Mouse (Mus musculus) gastrocnemius, postnatal 36 days (tissue): ENCODE data around the gene Pla2g4b. TPM values are rescaled to one million over a fixed set of nuclear protein-coding genes. Genes with fewer than 3 reads are reported as not detected.

Experiments
- DNase-seq, 2 experiments: peaks; one replicate each; pipeline ENCODE4 v3.0.0; 2022
- intact Hi-C: fragments of 180-260 bp; cut with DNase I; formaldehyde crosslinking; loops from one replicate; pipeline ENCODE4 v1.15.1; 2025
- total RNA-seq, 2 experiments: library from RNA; stranded (reverse); gene quantifications; 2 replicates each; pipeline ENCODE4 v1.2.3; 2021

The Pla2g4b gene
- total RNA-seq, 2 experiments from 2014 or later = 1.9 to 2.4 TPM

DNA sequence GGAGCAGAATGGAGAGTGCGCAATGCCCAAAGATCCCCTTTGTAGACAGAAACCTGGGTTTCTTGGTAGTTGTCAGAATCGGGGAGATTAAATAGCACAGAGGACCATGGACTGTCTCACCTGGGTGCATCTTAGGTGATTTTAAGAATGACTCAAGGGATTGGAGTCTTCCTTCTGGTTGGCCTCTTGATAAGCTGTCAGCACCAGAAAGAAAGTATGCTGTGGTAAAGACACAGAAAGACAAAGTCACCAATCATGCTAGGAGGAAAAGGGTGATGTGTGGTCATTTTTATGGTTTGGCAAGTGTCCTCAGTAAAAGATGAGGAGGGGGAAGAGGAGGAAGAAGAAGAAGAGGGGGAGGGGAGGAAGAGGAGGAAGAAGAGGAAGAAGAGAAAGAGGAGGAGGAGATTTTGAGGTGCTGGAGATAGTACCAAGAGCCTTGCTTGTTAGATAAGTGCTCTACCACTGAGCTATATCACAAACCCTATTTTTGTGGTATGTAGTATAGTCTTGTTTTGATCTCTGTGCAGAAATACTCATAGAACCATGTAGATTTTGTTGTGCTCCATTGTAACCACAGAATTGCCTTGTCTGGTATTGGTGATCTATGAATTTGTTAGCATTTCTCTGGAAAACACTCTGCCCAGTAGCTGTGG, 19.3 kb upstream of the Pla2g4b start:
- intact Hi-C loops = no loop called here
- no peak for DNase-seq

DNA sequence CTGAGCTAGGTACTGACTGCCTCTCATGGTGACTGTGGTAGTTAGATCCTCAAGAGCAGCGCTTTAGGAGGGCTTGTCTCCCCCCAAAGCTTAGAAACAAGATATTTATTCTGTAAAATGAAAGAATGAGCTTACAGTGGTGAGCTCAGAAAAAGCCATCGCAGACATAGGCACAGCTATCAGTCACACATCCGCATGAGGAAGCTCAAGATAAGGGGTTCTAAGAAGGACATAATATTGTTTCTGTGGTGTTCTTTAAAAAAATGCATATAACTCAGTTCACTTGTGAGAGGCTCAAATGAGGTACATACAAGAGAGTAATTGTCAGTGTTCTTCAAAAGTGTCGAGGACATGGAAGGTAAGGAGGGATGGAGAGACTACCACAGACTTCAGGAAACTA, 17.3 kb upstream of the Pla2g4b start:
- intact Hi-C loops = no loop called here
- no peak for DNase-seq

DNA sequence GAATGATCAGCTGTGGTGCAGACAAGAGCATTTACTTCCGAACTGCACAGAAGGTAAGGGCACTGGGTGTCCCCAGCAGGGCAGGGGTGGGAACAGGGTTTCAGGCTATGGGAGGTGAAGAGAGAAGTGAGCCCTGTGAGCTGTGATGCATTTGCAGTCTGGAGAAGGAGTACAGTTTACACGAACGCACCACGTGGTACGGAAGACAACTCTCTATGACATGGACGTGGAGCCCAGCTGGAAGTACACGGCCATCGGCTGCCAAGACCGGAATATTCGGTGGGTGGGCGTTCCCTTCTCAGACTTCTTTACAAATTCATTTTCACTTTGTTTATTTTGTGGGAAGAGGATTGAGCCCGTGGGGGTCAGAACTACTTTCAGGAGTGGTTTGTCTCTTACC, 15.6 kb upstream of the Pla2g4b start:
- intact Hi-C loops = no loop called here
- peak in 1 of 2 experiments; percentile 2 for DNase-seq

DNA sequence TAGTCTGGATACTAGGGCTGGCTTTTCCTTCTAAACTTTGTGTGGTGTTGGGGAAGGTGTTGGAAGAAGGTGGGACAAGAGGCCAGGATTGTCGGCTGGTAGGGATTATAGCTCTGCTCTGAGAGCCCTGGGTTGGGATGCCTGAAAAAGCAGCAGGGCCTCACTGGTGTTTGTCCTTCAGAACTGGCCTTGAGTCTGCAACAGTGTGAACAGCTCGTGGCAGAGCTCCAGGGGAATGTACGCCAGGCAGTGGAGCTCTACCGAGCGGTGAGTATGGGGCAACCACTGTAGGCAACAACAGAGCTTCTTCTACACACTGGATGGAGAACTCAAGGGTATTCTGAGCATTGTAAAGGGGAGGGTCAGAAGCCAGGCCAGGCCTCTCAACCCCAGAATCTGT, 8.9 kb upstream of the Pla2g4b start:
- no peak for DNase-seq
- intact Hi-C loops = no loop called here

DNA sequence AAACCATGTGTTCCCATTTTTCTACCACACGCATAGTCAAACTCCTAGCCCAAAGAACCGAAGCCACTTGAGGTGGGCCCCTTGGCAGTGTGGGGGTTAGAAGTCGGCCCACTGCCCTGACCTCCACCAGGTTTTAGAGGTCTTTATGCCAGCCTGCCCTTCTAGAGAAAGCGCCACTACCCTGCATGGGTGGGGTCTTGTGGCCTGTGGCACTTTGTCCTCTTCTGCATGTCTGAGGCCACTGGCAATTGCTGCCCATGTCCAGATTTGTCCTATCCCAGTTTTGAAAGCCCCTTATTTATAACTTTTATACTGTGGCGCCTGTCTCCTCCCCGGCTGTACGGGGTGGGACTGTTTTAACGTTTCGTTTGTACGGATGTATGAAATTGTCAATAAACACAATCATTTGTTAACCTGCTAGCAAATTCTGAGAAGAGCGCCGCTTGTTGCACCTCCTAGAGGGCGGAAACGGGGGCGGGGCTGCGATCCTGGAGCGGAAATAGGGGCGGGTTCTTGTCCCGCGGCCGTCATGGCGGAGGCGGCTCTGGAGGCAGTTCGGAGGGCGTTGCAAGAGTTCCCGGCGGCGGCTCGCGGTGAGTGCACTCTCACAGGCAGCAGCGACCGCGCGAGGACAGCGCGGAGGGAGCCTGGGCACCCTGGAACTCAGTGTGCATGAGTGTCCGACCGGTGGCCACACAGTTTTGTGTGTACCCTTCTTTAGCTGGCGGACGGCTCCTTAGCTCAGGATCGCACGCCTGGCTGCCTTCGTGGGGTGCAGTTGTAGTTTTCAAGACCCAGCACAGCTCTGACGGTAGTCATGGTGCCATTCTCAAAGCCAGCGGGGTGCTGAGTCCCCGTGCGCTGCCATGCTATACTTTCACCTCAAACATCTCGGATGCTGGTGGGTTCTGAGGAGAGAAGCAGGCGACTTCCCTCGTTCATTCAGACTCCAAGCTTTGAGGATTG, 6.0 kb upstream of the Pla2g4b start, which contains the start of the genes Jmjd7 and Gm28042:
Jmjd7 (plus strand) TSS at position 500 of the 966 bp plus-strand sequence.
Gm28042 (plus strand) TSS at position 510 of the 966 bp plus-strand sequence.
- intact Hi-C loops = no loop called here
- DNase-seq = peak; percentile 86 to 90

DNA sequence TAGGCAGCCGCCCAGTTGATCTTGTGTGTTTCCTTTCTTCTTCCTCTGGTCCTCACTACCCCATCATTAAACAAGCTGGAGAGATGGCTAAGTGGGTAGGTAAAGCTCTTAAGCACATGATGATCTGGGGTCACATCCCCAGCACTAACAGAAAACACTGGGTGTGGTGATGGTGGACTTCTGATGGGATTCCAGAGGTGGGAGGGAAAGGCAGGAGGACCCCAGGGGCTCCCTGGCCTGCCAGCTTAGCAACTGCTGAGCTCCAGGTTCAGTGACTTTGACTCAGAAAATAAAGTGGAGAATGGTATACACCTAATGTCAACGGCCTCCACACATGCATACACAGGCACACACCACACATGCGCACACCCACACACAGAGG, 5.3 kb upstream of the Pla2g4b start:
- intact Hi-C loops = no loop called here
- no peak for DNase-seq

DNA sequence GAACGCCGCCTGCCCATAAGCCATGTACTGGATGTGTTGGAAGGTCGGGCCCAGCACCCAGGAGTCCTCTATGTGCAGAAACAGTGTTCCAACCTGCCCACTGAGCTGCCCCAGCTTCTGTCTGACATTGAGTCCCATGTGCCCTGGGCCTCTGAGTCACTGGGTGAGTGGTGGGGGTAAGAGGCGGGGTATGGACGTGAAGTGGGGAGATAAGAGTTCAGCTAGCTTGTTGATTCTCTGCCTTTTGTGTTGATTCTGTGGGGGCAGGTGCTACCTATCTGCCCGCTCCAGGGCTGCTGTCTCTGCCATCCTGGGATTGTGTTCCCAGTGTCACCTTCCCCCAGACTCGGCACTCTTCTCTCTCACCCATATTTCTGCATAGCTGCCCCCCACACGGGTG, 2.8 kb upstream of the Pla2g4b start:
- intact Hi-C loops = no loop called here
- DNase-seq = no peak

DNA sequence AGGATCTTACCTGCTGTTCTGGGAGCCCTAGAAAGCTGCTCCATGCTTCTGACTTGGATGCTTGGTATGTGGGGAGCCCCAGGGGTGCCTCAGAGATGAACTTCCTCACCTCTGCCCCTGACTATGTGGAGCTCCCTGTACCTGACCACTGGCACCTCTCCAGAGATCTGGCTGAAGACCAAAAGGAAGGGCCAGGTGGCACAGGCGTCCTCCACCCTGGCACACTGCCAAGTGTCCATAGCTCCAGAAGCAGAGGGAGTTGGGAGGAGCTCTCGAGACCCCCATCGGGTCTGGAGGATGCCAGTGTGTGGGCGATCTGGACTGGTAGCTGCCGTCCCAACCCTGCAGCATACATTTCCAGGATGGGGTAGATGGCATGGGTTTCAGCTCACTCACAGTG, 509 bp downstream of the Pla2g4b start:
- intact Hi-C loops = no loop called here
- no peak for DNase-seq

DNA sequence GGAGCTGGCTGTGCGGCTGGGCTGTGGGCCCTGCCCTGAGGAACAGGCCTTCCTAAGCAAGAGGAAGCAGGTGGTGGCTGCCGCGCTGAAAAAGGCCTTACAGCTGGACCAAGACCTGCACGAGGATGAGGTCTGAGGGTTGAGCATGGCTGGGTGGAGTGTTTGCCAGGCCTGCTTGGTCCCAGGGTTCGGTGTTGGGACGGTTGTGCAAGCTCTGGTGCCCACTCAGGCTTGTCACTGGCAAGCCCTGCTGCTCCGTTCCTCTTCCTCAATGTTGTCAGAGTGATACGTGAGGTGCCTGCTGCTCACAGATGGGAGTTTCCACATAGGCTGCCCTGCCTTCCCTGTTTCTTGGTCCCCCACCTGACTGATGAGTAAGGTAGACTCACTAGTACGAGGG, 4.5 kb downstream of the Pla2g4b start:
- intact Hi-C loops = no loop called here
- no peak for DNase-seq

DNA sequence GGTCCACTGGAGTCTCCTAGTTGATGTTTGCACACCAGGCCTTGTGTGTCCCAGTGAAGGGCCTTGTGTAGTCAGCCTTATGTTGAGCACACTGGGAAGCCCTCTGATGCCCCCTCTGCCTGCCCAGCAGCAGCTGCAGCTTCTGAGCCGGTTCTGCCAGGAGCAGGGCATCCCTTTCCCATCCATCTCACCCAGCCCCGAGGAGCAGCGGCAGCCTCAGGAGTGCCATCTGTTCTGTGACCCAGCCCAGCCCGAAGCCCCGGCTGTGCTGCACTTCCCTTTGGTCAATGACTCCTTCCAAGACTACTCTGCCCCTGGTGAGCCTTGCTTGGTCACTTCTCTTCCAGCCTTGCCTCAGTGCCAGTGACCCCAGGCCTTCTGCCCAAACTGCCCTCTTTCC, 7.8 kb downstream of the Pla2g4b start:
- intact Hi-C loops = no loop called here
- DNase-seq = no peak

DNA sequence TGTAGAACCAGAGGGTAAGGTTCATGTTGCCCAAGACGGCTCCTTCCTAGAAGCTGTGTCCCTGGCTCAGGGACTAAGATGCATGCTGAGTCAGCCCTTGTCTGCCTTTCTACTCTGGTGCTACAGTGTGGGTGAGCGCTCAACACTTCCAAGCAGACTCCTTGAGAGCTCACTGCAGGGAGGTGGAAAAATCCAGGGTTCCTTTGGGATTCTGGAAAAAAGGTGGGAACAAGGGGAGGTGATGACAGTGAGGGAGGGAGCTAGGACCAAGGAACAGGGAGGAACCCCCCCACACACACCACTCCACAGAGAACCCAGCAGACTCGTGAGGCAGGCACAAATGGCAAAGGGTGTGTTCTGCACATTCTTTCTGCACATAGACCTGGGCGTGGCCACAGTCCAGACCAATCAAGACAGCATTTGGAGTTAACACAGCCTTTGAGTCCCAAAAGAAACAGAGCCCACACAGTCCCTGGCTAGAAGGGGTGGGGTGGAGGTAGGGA, 10.9 kb downstream of the Pla2g4b start:
- intact Hi-C loops = no loop called here
- no peak for DNase-seq

DNA sequence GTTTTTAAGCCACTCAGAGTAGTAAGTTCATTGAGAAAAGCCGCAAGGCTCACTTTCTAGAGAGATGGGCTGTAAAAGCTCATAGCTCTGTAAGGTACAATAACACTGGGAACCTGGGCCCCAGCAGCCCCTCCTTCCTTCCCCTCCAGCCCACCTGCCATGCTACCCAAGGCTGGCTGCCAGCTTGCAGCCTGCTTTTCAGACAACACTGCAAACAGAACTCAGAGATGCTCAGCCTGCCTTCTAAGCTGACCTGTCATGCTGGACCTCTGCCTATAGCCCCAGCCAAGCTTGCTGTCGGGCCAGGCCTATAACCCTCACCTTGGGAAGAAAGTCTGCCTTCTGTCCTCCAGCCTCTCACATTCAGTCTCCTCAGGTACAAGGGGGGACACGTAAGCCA, 11.5 kb downstream of the Pla2g4b start:
- no peak for DNase-seq
- intact Hi-C loops = no loop called here

DNA sequence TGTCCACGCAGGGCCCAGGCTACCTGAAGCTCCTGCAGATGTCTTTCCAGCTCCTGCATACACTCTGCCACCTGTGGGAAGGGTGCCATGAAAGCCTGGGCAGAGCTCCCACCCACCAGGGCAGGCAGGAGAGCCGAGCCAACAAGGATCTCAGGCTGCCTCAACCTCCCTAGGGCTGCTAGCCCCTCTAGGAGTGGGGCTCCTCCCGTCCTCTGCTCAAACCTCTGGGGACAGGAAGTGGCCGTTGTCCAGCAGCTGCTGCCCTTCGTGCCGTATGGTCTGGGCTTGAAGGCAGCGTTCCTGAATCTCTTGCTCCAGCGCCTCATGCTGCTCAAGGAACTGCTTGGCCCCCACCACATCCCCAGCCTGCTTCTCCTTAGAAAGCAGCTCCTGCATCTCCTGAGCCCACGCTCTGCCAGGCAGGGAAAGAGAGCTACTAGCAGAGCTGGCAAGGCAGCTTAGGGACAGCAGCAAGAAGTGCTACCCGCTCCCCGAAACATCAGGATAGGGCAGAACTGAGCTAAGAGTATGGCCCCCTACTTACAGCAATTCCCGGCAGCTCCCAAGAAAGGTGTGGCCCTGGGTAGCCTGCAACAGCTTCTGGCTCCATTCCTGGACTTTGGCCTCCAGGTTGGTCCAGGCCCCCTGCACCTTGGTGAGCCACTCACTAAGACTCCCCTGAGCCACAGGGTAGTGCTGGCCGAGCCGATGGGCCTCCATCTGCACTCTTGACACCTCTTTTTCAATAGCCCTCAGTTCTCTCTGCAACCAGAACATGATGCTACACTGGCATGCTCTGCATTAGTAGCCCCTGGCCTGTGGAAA, 13.5 kb downstream of the Pla2g4b start:
- intact Hi-C loops = no loop called here
- DNase-seq = no peak

DNA sequence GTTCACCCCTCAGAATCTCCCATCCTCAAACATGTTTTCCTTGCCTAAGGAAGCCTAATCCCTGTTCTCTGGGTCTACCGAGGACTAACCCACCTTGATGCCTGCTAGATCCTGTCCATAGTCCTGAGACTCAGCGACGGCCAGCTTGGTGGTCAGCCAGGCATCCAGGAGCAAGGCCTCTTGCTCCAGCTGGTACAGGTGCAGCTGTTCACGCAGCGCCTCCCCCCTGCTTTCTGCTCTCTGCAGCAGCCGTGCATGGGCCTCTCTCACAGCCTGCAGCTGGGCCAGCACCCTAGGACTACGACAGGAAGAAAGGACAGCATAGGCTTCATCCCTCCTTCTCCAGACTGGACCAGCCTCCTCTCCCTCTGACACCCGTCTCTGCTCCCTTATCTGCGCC, 15.0 kb downstream of the Pla2g4b start:
- intact Hi-C loops = no loop called here
- DNase-seq = no peak

DNA sequence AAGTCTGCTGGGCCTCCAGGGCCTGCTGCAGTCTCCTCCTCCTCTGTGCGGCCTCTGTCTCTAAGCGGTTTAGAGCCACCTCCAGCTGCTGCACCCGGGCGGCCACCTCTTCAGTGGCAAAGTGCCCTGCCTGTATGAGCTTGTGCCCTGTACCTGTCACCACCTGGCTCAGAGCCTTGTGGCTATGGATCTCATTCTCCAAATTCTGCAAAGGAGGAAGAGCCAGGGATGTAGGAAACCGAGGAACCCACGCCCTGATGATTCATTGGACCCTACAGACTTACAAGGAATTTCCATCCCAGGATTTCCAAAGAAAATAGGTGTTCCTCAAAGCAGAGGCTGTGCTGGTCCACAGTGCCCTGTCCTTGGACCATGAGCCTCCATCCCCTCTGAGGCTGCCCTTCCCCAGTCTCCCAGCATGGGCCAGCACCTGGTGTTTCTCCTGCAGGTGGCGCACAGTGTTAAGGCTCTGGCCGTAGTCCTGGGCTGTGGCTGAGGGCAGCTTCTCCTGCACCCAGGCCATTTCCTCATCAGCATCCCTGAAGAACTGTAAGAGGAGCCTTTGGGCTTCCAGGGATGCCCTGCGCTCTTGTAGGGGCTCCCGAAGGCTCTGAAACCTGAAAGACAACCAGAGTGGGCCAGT, 16.5 kb downstream of the Pla2g4b start:
- DNase-seq = peak in 1 of 2 experiments; percentile 42
- intact Hi-C loops = loop anchor here (2.0 kb wide), 1 partner anchor 17 kb away; no protein-coding TSS in a partner anchor

DNA sequence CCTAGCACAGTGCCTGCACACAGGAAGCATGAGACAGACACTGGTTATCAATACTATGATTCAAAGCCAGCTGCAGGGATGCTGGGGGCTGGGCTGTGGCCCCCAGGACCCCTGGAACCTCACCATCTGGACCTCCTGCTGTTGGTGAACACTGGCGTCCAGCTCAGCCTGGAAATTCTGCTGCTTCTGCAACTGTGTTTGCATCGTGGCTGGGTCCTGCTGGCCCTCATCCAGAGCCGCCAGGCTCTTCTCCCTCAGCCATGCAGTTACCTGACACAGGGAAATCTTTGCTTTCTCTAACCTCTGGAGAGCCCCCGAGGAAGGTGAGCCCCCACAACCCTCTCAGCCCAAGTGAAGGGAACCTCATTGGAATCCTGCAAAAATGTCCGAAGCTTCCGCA, 18.2 kb downstream of the Pla2g4b start:
- intact Hi-C loops = loop anchor here (2.0 kb wide), 1 partner anchor 15 kb away; no protein-coding TSS in a partner anchor
- no peak for DNase-seq

DNA sequence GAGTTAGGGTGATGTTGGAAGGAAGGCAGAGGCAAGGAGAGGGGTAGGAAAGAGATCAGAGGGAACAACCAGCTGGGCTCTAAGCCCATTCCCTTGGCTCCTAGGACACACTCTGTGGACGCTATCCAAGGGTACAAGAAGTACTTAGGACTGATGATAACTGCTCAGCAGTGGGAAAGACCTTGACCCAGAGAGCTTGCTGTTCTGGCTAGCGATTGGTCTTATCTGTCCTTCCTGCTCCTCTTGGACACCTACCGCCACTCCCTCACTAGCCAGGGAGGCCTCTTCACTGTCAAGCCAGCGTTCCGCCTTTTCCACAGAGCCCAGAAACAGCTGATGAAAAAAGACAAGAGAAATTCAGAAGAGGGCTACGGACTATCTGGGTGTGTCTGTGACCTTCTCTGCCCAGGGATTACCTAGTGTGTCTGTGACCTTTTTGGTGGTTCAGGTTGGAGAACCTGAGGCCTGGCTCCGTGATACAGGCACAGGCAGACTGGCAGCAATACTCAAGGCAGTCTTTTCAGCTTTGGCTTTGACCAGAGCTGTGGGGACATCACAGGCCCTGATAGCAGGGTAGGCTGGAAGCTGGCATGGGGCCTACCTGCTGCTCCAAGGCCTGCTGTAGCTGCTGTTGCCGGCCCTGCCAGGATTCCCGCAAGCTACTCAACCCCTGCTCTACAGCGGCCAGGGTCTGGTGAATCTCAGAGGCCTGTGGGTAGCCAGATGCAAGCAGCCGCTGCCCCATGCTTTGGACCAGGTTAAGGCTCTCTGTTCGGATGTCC, 21.7 kb downstream of the Pla2g4b start:
- no peak for DNase-seq
- intact Hi-C loops = no loop called here

DNA sequence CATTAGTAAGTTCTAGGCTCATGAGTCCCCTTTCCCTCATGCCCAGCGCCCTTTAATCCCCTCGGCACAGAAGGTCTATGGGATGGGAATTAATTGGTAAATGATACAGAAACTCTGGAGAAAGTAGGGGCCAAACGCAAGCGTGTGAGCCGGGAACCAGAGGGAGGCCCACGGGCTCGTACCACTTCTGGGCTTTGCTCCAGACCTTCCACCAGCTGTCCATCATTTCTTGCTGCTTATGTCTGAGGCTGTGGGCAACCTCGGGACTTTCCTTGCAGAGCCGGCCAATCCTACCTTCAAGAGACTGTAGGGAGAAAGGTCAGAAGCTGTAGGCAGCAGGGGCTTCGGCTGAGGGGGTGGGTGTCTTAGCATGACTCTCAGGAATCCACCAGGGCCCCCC, 22.7 kb downstream of the Pla2g4b start:
- DNase-seq = no peak
- intact Hi-C loops = no loop called here

DNA sequence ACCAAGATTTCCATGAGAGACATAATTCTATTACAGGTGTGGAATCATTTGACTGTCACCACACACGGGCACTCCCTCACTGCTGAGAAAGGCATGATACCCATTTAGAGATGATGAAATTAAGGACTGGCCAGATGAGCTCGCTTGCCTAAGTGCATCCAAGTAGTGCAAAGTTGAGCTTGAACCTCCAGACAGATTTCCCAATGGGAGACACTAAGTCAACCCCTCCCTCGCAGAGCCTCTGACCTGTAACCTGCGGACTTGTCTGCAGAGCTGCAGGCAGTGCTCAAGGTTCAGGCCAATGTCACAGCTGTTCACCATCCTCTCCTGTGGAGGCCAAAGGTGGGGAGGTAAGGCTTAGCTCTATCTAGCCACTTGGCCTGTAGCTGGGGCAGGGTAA, 25.6 kb downstream of the Pla2g4b start:
- DNase-seq = no peak
- intact Hi-C loops = no loop called here
